Mouse (Mus musculus): ENCODE data around the gene Aaas.
"Not testable (repeated sequence)": the region's sequence is repeated elsewhere in the genome, so short reads cannot be mapped to it uniquely, and the experiment has no call there.

Gene Aaas

DNA sequence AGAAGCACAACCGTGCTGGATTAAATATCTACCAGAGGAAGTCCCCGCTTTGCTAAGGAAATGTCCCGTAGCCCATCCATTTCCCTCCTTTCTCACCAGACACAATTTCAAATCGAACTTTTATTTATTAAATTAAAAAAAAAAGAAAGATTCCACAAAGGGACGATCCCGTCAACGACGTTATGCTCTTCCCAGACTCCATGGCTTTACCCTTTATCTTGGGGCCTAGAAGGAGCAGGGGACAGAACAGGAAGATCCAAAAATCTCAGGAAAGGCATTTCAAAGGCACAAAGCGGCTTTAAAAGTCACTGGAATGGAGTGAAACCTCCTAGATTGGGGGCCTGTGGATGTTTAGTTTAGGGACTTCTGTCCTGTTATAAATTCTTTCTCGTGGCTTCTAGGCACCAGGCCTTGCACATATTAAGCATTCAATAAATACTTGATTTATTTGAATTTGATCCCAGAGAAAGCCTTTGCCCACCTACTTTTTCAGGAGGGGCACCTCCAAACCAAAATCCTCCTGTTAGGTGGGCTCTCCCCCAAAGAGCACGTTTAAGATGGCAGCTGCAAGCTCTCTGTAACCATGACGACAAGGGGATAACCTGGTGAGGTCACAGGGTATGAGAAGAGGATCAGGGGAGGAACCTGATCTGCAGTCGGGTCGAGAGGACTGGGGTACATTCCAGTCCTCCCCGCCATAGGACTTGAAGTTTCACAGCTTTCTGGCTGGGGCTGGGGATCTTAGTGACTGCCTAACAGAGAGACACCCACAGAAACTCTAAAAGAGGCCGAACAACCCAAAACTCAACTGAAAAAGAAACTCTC lies 6.1 kb upstream of the Aaas start:
- DNase-seq (ENCODE audit: low spot score), result no peak

DNA sequence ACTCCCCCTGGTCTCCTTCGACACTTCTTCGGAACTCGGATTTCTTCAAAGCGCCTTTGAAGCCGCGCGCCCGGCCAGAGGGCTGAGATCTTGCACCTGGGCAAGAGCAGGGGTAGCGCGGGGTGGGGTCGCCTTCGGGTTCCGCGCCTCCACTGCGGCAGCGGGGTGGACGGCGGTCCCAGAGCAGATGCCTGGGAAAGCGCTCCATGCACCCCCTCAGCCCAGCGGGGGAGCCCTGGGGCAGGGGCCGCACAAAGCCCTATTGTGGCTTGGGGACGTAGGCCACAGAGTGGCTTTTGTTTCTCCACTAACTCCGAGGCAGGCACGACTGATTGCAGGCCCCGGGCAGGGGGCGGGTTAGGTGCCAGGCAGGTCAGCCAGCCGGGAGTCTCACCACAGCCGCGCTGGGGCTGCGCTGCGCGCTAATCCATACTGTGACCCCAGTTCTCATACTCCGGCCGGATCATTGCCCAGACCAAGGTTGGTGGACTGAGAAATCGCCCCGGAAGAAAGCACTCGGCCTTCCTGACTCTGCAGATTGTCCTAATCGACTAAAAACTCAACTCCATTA lies 5.4 kb upstream of the Aaas start:
- no peak for DNase-seq (ENCODE audit: low spot score)

DNA sequence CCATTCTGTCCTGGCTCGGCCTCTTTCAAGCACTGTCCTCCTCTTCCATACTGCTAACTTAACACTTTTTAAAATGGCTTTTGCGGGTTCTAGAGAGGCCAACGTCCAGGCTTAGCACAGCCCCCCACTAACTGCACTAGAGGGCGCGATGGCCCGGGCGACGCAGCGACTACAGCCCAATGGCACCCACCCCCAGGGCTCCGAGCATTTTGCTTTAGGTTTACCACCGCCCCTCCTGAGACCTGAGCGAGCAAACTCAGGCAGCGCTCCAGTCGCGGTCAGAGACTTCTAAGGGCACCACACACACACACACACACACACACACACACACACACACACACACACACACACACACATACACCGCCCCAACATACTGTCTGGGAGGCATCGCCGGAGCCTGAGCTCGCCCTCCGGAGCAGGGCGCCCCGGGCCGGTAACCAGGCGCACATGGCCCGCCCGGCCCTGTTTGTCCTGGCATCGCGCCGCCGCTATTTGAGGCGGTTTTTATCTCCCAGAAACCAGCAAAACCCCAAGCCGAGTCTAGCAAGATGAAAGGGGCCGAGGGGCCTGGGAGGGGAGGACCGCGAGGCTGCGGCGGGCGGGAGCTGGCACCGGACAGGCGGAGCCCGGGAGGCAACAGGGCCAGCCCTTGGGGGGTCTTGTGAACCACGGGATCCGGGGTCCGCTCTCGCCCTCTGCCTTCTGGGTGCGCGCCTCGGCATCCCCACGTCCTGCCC lies 4.7 kb upstream of the Aaas start:
- peak; percentile 64 for DNase-seq (ENCODE audit: low spot score)

DNA sequence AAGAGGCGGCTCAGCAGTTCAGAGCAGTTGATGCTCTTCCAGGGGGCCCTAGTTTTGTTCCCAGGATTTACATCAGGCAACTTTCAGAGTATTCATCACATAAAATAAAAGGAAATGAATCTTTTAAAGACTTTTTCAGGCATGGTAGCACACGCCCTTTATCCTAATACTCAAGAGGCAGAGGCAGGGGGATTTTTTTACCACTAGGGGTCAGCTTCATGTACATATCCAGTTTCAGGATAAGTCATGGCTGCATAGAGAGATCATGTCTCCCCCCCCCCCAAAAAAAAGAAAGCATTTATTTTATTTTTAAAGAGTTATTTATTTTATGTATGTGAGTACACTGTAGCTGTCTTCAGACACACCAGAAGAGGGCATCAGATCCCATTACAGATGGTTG lies 3.4 kb upstream of the Aaas start:
- DNase-seq (ENCODE audit: low spot score), result no peak

DNA sequence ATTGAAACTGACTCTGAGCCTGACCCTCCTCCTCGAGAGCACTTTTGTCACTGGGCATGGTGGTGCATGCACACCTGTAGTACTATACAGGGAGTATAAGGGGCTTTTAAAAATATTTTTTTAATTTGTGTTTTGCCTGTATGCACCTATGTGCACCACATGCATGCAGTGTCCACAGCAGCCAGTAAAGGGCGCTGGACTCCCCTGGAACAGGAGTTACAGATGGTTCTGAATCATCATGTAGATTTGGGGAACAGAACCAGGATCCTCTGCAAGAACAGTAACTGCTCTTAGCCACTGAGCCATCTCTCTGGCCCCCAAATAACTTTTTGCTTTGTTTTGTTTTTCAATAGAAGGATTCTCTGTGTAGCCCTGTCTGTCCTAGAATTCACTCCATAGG lies 1.6 kb upstream of the Aaas start:
- no peak for DNase-seq (ENCODE audit: low spot score)

DNA sequence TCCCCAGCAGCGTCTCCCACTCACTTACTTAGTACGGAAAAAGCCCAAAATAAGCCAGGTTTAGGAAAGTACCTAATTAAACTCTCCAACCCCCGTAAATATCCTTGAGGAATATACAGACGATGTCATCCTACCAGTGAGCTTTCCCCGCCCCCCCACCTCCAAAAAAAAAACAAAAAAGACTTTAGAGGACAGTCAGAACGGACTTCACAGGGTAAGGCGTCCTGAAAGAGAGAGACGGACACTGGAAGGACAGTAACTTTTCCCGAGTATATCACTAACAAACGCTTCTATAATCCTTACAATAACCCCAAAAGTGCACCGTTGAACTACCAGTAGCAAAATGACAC lies 346 bp upstream of the Aaas start:
- no peak for DNase-seq (ENCODE audit: low spot score)

DNA sequence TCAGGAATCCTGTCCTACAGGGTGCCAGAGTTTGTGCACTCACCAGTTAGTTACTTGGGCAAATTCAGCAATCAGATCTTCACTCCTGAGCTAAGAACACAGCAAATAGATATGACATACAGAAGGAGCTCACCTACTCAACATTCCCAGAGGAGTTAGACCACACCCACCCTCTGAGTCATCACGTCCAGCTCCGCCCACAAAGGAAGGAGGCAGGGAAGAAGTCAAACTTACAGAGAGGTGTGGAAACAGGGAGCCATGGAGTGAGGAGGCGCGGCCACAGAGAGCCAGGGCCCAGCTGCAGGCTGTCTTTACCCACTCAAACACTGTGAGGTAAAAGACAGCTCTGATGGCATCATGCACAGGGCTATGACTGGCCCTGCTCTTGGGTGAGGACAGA lies 4.1 kb downstream of the Aaas start:
- DNase-seq (ENCODE audit: low spot score), result no peak

DNA sequence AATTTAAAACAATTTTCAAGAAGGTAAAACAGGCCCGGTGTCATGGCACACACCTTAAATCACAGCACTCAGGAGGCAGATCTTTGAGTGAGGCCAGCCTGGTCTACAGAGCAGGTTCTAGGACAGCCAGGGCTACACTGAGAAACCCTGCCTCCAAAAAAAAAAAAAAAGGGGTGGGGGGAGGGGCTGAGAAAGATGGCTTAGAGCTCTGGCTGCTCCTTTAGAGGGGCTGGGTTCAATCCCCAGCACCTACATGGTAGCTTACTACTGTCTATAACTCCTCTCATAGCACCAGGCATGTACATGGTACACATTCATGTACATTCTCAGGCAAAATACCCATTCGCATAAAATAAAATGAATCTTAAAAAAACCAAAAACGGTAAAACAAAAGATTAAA lies 6.1 kb downstream of the Aaas start:
- no peak for DNase-seq (ENCODE audit: low spot score)

DNA sequence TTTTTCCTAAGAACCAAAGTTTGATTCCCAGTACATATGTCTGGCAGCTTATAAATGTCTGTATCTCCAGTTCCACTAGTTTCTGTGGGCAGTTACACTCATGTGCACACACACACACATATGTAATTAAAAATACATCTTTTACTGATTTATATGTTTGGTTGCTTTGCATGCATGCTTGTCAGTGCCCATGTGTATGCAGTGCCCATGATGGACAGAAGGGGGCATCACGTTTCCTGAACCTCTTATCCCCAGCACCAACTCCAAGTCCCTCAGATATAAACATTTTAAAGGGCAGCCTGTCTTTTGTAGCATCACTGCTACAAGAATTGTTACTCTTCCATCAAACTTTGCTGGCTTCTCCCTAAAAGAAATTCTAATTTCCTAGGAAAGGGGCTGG lies 9.0 kb downstream of the Aaas start:
- DNase-seq (ENCODE audit: low spot score), result peak; percentile 30

DNA sequence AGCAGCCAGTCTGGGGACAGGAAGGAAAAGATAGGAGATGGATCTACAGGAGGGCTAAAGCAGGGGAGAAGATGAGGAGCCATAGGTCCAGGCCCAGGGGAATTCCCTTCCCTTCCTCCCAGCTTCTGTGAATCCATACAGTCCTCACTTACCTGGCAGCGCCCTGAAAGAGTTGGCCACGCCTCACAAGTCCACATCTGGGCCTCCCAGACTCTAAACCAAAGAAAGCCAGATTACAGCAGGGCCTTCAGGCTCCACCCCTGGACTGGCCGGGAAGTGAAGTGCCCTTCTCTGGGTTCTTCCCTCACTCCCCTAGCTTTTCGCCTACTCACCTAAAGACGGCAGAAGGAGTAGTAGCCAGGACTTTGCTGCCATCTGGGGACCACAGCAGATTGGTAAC lies 11.0 kb downstream of the Aaas start:
- no peak for DNase-seq (ENCODE audit: low spot score)

DNA sequence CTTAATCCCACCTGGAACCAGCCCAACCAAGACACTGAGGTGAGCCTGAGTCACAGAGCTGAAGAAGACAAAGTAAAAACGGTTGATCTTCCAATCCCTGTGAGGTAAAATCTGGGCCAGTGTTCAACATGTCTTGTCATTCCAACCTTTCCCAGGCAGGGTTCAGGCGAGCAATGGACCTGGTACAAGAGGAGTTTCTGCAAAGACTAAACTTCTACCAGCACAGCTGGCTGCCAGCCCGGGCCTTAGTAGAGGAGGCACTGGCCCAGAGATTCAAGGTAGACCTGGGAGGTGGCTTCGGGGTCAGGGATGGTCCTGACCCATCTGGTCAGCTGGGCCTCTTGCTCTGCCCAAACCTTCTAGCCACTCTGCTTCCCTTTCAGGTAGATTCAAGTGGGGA lies 13.6 kb downstream of the Aaas start:
- DNase-seq (ENCODE audit: low spot score), result no peak

DNA sequence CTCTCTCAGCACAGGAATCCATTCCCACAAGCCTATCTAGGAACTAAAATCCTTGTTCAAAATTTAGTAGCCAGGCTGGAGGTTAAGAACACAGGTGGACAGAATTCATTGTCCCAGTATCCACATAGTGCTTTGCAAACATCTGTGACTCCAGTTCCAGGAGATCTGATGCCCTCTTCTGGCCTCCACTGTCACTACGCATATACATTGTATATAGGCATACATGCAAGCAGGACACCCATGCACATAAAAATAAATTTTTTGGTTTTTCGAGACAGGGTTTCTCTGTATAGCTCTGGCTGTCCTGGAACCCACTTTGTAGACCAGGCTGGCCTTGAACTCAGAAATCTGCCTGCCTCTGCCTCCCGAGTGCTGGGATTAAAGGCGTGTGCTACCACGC lies 14.6 kb downstream of the Aaas start:
- not testable (repeated sequence) for DNase-seq (ENCODE audit: low spot score)

DNA sequence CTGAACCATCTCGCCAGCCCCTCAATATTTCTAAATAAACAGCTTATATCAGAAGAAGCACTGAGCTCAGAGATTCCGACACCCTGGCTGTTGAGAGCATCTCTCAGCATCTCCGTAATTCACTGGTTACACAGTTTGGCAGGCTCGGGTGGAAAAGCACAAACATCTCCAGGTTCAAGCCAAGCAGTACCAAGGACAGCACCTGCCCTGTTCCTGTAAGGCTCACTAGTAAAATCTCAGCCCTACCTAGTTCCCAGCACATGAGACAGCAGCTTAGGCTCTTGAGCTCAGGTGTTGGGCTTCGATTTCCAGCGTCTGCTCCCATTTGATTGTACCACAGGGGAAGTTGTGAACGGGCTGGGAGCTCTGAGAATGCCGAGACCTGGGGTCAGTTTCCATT lies 15.3 kb downstream of the Aaas start:
- DNase-seq (ENCODE audit: low spot score), result no peak

DNA sequence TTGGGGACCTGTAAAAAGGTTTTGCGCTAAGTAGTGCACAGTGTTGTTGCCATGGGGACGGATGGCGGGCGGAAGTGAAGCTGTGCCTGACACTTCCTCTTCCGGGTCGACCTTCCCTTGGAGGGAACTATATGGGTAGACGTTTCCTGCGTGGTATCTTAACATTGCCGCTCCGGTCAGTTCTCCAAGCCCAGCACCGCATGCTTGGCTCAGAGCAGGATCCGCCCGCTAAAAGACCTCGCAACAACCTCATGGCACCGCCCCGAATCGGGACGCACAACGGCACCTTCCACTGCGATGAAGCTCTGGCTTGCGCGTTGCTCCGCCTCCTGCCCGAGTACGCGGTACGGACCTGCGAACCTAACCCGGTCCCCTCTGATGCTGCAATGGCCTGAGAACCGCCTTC lies 19.0 kb downstream of the Aaas start, which contains the start of gene Myg1:
Gene Myg1, plus strand, starts transcription at position 100 of the 406 bp plus-strand sequence.
- DNase-seq (ENCODE audit: low spot score), result peak; percentile 78

DNA sequence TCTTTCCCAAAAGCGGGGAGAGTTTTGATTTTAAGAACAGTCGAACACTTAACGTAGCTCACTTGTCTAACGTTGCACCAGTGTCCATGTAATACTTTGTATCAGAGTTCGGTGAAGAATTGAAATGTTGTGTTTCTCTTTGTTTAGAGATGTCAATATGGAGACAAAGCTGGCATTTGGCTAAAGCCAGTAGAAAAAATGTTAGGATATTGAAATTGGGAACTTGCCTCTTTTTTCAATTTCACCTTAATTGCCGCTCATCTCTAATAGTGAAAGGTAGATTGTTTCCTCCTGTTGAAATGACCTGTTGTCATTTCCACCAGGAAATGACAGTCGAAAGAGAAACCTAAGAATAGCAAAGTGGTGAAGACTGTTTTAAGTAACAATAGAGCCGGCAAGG lies 23.7 kb downstream of the Aaas start:
- no peak for DNase-seq (ENCODE audit: low spot score)

DNA sequence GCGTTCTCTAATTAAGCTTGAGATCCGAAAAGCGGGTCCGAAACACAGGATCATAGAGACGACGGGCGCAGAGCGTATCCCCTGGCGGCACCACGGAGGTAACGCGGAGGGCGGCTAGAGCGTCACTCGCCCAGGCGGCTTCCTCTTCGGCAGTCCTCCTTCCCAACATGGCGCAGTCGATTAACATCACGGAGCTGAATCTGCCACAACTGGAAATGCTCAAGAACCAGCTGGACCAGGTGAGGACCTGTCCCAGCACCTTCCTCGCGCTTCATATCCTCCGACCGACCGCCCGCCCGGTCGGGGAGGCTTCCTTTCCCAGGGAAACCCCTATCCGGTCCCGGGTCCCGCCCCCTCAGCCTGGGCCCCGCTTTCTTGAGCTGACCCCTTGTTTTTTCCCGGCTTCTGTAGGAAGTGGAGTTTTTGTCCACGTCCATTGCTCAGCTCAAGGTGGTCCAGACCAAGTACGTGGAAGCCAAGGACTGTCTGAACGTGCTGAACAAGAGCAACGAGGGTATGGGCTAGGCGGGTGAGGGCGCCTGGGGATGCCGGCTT lies 24.5 kb downstream of the Aaas start, which contains the start of gene Pfdn5:
Gene Pfdn5, plus strand, starts transcription at position 95 of the 555 bp plus-strand sequence.
- peak; percentile 86 for DNase-seq (ENCODE audit: low spot score)

DNA sequence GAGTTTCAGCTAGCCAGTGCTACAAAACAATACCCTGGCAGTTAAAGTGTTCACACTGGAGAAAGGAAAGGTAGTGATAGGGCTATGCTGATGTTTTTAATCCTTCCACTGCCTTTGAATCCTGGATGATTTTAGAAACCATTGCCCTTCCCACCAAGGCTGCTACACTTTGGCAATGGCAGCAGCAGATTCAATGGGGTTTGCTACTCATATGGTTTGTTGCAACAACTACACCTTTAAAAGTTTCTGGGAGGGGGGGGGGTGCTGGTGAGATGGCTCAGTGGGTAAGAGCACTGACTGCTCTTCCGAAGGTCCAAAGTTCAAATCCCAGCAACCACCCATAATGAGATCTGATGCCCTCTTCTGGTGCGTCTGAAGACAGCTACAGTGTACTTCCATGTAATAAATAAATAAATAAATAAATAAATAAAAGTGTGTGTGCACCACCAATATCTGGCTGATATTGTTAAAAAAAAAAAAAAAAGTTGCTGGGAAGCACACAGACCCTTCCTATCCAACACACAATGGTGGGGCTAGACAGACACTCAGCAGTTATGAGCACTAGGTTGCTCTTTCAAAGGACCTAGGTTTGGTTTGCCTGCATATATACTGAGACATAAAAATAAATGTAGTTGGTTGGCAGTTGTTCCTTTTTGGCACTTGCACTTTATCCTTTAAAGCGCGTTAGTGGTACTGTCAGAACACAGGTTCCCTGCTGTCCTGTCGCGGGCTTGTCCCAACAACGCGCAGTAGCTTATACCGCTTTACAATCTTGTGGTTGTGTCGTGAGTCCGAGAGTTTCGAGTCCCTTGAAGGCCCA lies 25.7 kb downstream of the Aaas start:
- DNase-seq (ENCODE audit: low spot score), result no peak

DNA sequence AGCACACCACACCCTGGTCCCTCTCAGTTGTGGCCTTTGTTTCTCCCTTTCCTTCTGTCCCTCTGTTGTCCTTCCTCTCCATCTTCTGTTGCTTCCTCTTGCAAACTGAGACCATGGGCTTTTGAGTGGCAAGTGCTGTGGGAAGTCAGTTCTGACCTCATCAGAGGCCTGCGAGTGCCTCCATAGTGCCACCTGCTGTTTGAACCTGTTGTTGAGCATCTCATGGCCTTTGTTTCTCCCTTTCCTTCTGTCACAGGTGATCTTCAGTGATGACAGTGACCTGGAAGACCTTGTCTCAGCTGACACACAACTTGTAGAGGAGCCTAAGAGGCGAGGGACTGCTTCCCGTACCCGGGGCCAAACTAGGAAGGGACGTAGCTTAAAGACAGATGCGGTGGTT lies 34.3 kb downstream of the Aaas start:
- DNase-seq (ENCODE audit: low spot score), result peak; percentile 33

DNA sequence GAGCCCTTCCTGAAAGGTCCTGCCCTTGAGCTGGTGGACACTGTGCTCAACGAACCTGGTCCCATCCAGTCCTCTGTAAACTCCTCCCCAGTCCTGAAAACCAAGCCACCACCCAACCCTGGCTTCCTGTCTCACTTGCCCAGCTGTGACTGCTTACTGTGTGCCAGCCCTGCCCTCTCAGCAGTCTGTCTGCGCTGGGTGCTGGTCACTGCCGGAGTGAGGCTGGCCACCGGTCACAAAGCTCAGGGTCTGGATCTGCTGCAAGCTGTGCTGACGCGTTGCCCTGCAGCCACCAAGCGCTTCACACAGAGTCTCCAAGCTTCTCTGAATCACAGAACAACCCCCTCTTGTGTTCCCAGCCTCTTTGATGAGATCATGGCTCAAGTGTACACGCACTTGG lies 35.3 kb downstream of the Aaas start:
- no peak for DNase-seq (ENCODE audit: low spot score)

DNA sequence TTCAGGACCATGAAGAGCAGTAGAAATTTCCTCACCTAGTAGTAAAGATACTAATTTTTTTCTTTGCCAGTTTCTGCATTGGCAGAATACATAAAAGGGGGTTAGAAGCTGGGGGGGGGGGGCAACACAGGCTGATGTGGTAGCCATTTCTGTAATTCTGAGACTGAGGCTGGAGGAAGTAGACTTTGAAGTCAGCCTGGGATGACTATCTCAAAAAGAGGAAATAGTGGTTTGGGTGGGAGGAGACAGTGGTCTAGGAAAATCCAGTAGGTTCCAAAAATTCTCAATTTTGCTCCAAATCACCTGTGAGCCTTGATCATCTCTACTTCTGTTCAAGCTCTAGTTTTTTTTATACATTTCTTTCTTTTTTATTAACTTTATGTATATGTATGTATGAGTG lies 39.1 kb downstream of the Aaas start:
- no peak for DNase-seq (ENCODE audit: low spot score)

DNA sequence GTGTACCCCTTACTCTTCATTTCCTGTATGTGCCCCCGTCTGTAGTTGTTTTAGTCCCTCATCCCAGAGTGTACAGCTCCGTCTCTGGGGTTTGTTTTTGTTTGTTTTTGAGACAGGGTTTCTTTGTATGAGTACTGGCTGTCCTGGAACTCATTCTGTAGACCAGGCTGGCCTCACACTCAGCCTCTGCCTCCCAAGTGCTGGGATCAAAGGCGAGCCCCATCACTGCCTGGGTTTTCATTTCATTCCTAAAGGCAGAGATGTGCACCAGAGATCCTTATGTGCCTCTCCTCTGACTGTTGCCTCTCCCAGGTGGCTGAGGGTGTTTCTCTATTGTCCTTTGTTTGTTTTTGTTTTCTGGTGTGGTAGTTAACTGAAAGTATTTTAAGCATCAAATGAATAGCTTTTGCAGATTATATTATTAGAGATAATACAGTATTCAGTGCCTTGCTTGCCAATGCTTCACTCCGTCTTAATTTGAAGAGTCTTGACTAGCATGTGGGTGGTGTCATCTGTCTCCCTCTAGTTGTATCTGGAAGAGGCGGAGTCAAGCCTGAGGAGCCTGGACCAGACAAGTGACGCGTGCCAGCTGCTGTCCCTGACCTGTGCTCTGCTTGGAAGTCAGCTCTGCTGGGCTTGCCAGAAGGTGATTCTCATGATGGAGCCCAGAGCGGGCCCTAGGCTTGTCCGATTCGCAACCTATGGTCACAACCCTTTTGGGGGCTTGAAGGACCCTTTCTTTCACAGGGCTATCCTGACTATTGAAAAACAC lies 40.3 kb downstream of the Aaas start:
- DNase-seq (ENCODE audit: low spot score), result peak; percentile 65
